Mouse (Mus musculus) CD4-positive, CD25-positive, alpha-beta regulatory T cell, adult 9 weeks (primary cell): Measurements from ENCODE around the gene Cytip. TPM values are rescaled to one million over a fixed set of nuclear protein-coding genes. Genes with fewer than 3 reads are reported as not detected.

Experiments used
- polyA plus RNA-seq: library from polyadenylated mRNA; unstranded; fragments of 100-300 nt; shearing (Covaris generic); gene quantifications from one replicate; pipeline ENCODE4 v1.2.1, GENCODE M21; 2017

Cytip gene
- 690 TPM for polyA plus RNA-seq

DNA sequence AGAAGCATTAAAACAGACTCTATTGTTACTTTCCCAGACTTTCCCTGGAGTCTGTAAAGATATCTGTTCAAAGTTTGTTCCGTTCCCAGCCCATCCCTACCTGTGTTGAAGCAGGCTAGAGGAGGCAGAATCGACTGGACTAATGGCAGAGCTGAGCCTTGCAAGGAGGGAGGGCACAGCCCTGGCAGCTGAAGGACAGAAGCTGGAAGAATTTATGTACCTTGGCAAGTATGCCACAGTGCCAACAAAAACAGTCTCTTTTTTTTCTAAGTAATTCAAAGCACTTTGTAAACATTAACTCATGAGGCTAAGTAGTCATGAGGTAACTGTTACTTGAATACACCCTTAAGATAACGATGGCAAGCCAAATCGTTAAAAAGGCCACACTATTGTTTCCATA, at the start of gene Cytip:
TSS of gene Cytip (minus strand) at position 187 of the 400 bp plus-strand sequence.

Other genes with a start within 250 kb of the Cytip start
- gene Galnt5, start 197.6 kb downstream of the Cytip start, polyA plus RNA-seq, result not detected
- gene Ermn, start 142.7 kb downstream of the Cytip start, polyA plus RNA-seq, result not detected
- 0.87 TPM for gene Acvr1c, start 162.4 kb upstream of the Cytip start, polyA plus RNA-seq